Mouse (Mus musculus): ENCODE data around the gene Mst1r.

Gene Mst1r

GRCm38 (mm10) chr9:107955613-107956289 lies 49.1 kb downstream of the Mst1r start:
- no peak for DNase-seq

- no peak for DNase-seq
Observed at GRCm38 (mm10) chr9:107957141-107957540, 50.5 kb downstream of the Mst1r start.

GRCm38 (mm10) chr9:107959896-107960295 lies 53.2 kb downstream of the Mst1r start:
- DNase-seq, result no peak

- no peak for DNase-seq
Observed at GRCm38 (mm10) chr9:107960928-107961327, 54.3 kb downstream of the Mst1r start.

- DNase-seq, result peak; percentile 64
Observed at GRCm38 (mm10) chr9:107961351-107961762, 54.7 kb downstream of the Mst1r start.

- DNase-seq, result peak; percentile 63
Observed at GRCm38 (mm10) chr9:107961881-107962280, 55.2 kb downstream of the Mst1r start.

GRCm38 (mm10) chr9:107962916-107963315 lies 56.2 kb downstream of the Mst1r start:
- DNase-seq, result no peak

- peak; percentile 91 for DNase-seq
Observed at GRCm38 (mm10) chr9:107963700-107964099, 57.0 kb downstream of the Mst1r start.

- DNase-seq, result no peak
Observed at GRCm38 (mm10) chr9:107964681-107965080, 58.0 kb downstream of the Mst1r start.

GRCm38 (mm10) chr9:107966676-107967075 lies 60.0 kb downstream of the Mst1r start:
- no peak for DNase-seq

- DNase-seq, result no peak
Observed at GRCm38 (mm10) chr9:107967437-107967836, 60.8 kb downstream of the Mst1r start.

- no peak for DNase-seq
Observed at GRCm38 (mm10) chr9:107968531-107968930, 61.9 kb downstream of the Mst1r start.
